Mouse (Mus musculus): ENCODE data around the gene Ago1.

Gene Ago1

GRCm38 (mm10) chr4:126468285-126468901 is at the start of gene Ago1:
TSS of gene Ago1 (minus strand) at chr4:126468583.
- peak; percentile 95 for DNase-seq

- no peak for DNase-seq
Measured at GRCm38 (mm10) chr4:126512308-126513066, 44.1 kb upstream of the Ago1 start.

GRCm38 (mm10) chr4:126511013-126511412 is 42.6 kb upstream of the Ago1 start:
- no peak for DNase-seq

GRCm38 (mm10) chr4:126509072-126509471 is 40.7 kb upstream of the Ago1 start:
- no peak for DNase-seq

GRCm38 (mm10) chr4:126508110-126508899 is 39.9 kb upstream of the Ago1 start:
- DNase-seq = no peak

- no peak for DNase-seq
Measured at GRCm38 (mm10) chr4:126502977-126503309, 34.6 kb upstream of the Ago1 start.

GRCm38 (mm10) chr4:126502141-126502976 is 34.0 kb upstream of the Ago1 start:
- no peak for DNase-seq

- no peak for DNase-seq
Measured at GRCm38 (mm10) chr4:126498601-126499000, 30.2 kb upstream of the Ago1 start.

- peak; percentile 45 for DNase-seq
Measured at GRCm38 (mm10) chr4:126496963-126497362, 28.6 kb upstream of the Ago1 start.

- peak; percentile 17 for DNase-seq
Measured at GRCm38 (mm10) chr4:126495942-126496790, 27.8 kb upstream of the Ago1 start.

- DNase-seq = no peak
Measured at GRCm38 (mm10) chr4:126495453-126495852, 27.1 kb upstream of the Ago1 start.

- DNase-seq = no peak
Measured at GRCm38 (mm10) chr4:126493416-126493815, 25.0 kb upstream of the Ago1 start.

GRCm38 (mm10) chr4:126491977-126492376 is 23.6 kb upstream of the Ago1 start:
- no peak for DNase-seq

- DNase-seq = no peak
Measured at GRCm38 (mm10) chr4:126490726-126491125, 22.3 kb upstream of the Ago1 start.

GRCm38 (mm10) chr4:126489811-126490210 is 21.4 kb upstream of the Ago1 start:
- DNase-seq = no peak

GRCm38 (mm10) chr4:126486217-126486616 is 17.8 kb upstream of the Ago1 start:
- DNase-seq = no peak

- no peak for DNase-seq
Measured at GRCm38 (mm10) chr4:126485065-126485464, 16.7 kb upstream of the Ago1 start.

GRCm38 (mm10) chr4:126483874-126484273 is 15.5 kb upstream of the Ago1 start:
- DNase-seq = no peak

- no peak for DNase-seq
Measured at GRCm38 (mm10) chr4:126482951-126483350, 14.6 kb upstream of the Ago1 start.

GRCm38 (mm10) chr4:126481461-126481860 is 13.1 kb upstream of the Ago1 start:
- no peak for DNase-seq

GRCm38 (mm10) chr4:126480288-126480687 is 11.9 kb upstream of the Ago1 start:
- no peak for DNase-seq

GRCm38 (mm10) chr4:126473031-126473430 is 4.6 kb upstream of the Ago1 start:
- no peak for DNase-seq

Measured in kidney, adult 9 months (tissue).